Mouse (Mus musculus) liver, adult 2 months (tissue): Measurements from ENCODE around the gene Znrf3.

Experiments used
- CTCF ChIP-seq: fragments of 200-500 bp; IDR thresholded peaks from 2 replicates; pipeline ENCODE4 v1.5.1; 2011; ENCODE audit warnings: low read depth, low read length, control low read depth
- POLR2A ChIP-seq: fragments of 200-500 bp; IDR thresholded peaks from 2 replicates; pipeline ENCODE4 v1.6.1; 2011; ENCODE audit warnings: low read length, control low read depth; ENCODE audit not compliant: insufficient read depth; ENCODE audit errors: extremely low read depth

- TF ChIP-seq CTCF (no peak), POLR2A (no peak)
Measured at GRCm38 (mm10) chr11:5426317-5426716, 18.3 kb downstream of the Znrf3 start.
